Mouse (Mus musculus) lung, postnatal 25 days (tissue): Measurements from ENCODE around the gene Ptpn13.

ENCODE experiments used
- DNase-seq: peaks from one replicate; pipeline ENCODE4 v3.0.0; 2022; ENCODE audit warnings: low spot score

Ptpn13 gene

DNA sequence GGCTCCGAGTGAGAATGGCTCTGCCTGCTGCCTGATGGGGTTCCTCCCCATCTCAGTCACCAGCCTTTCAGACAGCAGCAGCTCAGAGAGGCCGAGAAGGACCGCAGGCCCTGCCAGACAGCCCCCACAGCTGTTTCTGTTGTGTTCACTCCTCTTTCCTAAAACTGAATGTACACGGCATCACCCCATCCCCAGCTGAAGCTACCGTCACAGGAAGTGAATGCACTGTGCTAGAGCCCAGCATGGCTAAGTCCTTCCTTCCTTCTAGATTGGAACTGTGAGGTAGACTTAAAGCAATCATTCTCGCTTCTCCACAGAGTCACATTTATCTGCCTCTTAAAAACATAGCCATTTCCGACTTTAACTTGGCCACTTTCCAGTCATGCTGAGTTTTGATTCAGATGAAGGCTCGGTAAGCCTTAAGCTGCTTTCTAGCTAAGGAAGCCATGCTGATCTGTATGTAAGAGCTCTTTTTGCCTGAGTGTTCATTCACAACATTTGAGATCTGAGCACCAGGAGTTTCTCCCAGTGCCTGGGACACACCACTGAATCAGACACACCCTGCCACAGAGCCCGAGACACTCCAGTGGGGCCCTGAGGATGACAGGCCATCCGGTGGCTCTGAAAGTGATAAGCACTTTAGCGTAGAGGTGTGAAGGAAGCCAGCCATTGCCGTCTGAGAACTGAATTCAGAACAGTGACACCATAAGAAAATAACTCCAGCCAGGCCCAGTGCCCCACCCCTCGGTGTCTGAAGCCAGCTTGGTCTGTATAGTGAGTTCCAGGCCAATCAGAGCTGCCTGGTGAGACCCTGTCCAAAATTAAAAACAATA lies 170.6 kb downstream of the Ptpn13 start:
- DNase-seq, result no peak

DNA sequence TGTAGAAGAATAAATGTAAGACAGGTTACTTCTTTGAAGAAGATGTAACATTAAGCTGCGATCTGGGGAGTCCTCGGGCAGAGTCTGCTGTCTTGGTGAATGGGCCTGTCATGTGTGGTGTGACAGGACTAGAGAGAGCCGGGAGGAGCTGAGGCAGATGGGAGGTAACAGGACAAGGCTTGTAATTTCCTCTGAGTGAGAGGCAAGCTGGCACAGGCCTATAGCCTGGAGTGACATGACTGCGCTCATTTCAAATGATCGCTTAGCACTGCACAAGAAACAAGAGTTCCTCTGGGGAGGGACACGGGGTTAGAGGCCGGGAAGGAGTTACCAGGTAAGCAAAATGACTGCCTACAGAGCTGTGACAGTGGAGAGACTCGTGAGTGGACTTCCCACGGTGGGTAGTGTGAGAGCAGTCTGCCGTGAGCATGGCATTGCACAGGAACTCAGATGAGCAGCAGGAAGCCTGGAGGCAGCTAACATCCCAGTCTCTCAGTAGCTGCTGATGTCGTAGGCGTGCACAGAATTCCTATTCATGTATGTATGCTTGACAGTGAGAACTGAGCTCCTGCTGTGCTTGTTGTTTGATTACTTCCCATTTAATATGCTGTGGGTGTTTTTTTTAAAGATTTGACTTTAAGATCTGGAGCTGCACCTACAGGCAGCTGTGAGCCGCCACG lies 171.6 kb downstream of the Ptpn13 start:
- no peak for DNase-seq

DNA sequence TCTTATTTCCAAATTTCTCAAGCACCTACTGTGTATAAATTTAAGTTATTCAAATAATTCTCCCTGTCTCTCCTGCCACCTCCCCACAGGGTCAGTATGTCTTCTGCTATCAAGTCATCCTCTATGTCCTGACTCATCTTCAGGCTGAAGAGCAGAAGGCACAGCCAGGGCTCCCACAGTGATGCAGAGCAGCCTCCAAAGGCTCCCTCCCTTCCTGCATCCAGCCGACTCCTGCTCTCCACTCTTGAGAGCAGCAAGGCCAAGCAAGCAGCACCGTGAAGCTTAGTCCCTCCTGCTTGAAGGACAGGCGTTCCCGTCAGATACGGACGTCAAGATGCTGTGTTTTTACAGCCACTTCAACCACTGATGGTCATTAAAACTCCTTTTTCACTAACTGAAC lies 172.6 kb downstream of the Ptpn13 start:
- no peak for DNase-seq

DNA sequence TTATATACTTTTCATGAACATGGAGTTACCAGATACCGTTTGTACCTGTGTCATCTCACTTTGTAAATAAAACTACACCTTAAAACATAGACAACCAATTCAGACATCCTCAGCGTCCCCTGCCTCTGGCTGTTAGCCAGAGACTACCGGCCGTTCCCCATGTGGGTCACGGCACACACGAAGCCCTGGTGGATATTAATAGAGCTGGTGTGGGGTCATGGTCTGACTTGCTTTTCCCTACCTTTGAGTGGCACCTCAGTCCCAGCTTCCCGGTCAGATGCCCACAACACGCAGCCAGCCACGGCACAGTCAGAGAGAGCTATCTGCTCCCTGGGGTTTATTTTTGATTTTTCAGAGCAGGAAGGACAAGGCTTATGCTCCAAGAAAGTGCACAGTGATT lies 173.3 kb downstream of the Ptpn13 start:
- DNase-seq, result no peak

DNA sequence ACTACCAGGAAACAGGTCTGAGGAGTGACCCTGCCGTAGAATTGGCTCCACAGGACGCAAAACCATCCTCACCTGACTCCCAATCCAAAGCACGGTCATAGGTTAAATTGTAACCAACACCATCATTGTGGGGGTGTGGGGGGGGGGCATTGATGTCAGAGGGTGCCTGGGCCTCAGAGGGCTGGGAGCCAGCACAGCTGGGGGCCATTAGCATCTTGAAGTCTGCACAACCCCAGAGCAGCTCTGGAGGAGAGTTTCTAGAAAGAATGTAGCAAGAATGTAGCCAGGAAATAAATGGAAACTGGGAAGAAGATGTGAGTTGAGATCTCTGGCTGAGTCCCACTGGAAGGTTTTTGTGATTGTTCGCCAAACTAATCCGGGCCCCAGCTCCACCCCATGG lies 173.9 kb downstream of the Ptpn13 start:
- no peak for DNase-seq

DNA sequence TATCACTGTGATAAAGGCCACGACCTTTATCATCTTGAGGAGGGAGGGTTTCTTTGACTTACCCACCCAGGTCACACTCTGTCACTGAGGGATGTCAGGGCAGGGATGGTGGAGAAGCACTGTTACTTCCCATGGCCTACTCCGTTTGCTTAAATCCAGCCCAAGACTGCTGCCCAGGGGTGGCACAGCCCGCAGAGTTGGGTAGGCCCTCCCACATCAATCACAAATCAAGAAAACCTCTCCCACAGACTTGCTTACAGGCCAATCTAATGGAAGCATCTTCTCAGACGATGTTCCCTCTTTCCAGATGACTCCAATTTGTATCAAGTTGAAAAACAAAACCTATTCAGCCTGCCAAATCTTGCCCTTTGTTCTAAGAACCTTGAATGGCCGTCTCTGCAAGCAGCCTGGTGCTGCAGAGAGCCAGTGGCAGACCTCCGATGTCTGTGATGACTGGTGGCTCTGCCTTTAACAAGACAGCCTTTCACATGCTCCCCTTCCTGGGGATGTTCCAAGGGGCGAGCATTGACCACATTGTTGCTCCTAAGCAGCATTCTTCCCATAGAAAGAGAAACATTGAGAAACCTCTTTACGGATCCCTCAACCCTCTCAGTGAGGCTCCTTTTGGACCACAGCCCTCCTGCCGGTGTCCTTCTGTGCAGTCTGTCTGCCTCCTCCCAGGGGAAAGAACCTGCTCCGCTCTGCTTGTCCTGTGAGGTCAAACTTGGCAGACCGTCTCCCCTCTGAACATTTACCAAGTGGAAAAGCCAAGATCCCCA lies 178.3 kb downstream of the Ptpn13 start:
- no peak for DNase-seq

DNA sequence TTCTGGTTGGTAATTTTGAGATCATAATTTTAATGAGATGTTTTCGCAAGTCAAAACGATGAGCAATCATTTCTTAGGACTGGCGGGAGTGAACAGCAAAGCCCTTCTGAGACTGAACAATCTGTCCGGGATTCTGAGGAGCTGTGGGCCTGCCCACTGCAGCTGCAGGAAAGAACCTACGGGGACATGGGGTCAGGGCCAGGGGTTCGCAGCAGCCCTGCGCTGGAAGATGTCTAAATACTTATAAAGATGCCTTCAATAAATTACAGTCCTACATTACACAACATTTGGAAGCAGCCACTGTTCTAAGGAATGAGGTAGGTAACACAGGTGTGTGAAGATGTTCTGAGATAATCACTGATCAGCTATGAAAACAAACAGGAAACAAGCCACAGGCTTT lies 180.7 kb downstream of the Ptpn13 start:
- DNase-seq, result no peak

DNA sequence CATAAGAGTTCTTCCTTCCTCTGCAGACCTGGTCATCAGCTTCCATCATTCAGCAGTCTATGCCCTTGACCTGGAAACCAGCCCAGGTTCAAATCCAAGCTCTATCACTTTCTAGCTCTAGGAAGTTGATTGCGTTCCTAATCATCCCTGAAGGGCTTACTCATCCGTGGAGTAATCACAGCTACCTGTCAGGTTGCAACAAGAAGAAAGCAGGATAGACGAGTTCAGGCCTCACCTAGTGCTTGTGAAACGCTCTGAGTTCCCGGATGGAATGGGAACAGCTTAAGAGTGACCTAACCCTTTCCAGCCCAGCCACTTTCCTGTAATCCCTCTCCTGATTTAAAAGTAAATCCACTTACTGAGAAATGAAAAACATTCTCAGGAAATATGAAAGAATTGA lies 185.2 kb downstream of the Ptpn13 start:
- no peak for DNase-seq

DNA sequence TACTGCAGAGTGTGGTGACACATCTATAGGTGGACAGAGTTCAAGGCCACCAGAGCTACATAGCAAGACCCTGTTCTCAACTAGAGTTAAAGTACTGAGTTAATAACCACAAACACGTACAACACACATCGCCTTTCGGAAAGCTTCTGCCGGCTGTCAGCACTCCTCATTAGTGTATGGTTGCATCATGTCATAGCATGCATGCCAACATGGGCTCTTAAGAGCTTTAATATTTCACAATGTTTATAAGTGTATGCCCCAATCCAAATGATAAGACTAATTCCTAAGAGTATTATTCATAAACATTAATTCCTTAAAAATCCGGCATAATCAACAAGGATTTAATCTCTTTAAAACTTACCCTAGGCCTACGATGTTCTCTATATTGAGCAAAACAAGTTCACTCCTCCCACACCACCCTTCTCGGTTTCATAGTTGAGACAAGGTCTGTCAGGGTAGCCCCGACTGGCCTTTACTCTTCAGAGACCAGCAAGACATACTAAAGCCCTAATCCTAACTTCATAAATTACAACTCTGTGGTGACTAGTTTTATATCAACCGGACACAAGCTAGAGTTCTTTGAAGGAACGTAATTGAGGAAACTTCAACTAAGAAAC lies 186.0 kb downstream of the Ptpn13 start:
- DNase-seq, result peak; percentile 62

DNA sequence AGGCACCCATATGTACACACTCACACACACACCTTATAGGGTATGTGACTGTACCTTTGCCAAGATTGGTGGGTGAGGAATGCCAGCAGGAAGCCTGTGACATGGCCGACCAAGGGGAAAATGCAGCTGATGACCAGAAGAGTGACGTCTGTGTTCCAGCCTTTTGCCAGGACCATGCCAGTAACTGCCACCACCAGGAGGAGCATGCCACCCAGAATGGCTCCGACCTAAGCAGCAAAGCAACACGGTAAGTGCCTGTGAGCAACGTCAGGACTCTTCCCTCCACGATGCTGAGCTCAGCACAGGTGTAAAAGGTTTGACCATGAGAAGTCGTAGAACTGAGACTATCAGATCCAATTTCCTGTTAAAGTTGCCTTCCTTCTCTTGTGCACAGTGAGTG lies 187.3 kb downstream of the Ptpn13 start:
- DNase-seq, result no peak

DNA sequence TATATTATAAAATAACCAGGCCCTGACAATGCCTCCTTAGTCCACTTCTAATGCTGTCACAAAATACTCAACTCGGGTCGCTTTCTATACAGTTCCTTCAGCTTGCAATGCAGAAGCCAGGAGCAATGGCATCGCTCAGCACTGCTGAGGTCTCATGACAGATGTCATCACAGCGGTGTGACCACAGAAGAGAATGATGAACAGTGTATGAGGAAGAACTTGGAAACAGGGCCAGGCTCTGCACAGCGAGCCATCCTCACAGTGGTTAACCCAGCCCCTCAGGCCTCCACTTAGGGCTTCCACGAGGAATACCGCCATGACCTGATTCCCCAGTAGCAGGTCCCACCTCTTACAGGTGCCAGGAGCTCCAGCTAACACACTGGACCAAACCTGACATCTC lies 189.4 kb downstream of the Ptpn13 start:
- no peak for DNase-seq

DNA sequence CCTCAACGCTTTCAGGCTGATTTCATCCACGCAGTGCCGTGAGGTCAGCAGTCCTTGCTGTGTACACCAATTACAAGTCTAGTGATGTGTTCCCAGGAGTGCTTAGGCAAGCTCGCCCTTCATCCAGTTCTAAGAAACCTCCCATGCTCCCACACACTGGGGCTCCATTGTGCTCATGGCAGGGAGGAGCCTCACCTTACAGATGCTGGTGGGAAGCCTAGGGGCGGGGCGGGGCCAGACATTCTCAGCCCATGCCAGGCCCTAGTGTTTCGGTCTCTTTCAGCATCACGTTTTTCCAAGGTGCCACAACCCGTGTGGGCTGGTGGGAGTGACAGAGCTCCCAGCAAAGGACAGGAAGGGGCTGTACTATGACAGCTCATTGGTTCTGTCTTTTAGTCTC lies 192.2 kb downstream of the Ptpn13 start:
- no peak for DNase-seq

DNA sequence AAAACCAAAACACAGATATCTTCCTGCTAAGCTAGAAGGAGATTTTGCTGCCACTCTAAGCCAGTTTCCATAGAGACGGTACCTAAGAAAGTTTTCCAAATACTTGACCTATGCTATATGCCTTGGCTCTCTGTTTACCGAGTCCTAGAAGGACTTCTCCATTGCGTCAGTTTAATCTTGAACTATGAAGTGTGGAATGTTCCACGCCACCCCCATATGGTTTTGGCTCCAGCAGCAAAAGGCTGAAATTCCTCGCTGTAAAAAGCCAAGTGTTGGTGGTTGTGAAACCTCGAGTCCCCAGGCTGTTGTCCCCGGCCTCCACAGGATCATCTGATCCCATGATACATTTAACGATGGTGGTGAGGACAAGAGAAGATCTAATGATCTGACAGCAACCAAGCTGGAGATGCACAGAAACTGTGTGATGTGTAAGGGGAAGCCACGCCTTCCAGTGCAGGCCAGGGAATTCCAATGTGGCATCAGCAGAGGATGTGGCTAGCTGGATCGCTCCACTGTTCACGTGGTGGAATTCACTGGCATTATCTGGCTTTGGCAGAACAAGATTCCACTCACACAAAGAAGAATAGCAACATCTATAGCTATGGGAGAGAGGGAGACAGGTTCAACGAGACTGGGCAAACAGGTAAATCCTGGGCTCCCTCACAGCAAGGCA lies 195.4 kb downstream of the Ptpn13 start:
- peak; percentile 93 for DNase-seq

DNA sequence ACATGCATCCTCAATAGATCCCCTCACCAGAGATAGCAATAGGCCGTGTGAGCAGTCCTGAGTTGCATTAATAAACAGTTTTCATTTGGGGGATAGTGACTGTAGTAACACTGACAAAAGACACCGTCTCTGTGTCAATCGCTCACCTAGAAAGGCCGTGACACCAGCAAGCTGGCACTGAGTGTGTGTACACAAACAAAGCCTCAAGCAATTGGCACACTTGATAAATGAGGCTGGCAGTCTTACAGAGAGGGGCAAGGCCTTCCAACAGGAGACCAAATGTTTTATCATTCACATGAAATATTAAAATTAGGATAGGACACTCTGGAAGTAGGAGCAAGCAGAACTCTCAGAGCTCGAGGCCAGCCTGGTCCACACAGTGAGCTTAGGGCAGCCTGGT lies 197.3 kb downstream of the Ptpn13 start:
- peak; percentile 37 for DNase-seq

DNA sequence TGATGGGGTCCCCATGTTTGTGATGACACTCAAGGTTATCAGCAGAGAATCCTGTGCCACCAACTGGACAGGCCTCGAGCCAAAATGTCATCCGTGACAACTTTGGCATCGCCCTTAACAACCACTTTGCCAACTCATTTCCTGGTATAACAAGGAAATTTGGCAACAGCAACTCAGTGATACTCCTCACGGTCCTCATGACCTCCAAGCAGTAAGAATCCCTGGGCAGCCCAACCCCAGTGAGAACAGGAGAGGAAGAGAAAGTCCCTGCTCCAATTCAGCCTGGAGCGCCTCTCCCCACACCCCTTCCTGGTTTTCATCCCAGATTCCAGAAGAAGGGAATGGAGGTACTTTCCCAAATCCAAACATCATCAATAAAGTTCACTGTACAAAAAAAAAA lies 199.8 kb downstream of the Ptpn13 start:
- DNase-seq, result no peak

DNA sequence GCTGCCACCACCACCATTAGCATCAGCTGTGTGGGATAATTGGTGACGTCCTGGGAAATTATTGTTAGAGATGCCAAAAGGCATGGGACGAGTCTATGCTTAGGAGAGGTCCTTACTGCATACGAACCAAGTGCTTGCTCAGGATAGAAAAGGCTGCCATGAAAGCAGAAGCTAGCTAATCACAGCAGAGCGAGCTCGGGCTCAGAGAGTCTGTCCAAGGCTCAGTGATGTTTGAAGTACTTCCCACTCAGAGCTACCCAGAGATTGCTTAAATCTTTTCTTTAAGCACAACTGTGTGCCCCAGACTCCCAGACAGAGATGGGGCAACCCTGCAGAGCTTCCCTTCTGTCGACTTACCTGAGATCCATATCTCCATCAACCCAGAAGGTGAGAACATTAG lies 203.5 kb downstream of the Ptpn13 start:
- DNase-seq, result no peak

DNA sequence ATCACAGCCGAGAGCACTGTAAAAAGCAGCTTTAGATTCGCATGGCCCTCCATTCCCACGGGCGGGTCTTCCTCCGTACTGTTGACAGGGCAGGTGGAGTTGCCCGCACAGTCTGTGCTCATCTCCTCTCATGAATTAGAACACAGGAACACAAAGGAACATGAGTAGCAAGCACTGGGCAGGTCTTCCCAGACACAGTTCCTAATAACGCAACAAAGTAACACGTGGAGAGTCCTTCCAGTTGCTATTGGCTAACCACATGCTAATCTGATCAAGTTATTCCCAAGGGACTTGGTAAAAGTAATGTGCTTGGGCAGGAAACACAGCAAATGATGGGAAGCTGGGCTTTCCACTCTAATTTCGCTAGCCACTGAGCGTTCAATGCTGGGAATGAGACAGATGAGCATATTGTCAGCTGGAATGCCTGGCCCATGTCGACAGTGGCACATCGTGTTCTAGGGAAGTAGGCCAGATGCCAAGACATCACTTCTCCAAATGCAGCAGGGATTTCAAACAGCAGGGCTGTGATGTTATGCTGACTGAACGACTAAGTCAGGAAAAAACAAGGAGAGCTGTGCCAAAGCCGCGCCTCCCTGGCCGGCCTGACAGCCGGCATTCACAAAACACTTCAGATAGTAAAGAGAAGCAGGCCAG lies 204.2 kb downstream of the Ptpn13 start, which contains the start of gene Slc10a6:
Gene Slc10a6 (minus strand): TSS at position 293 of the 654 bp plus-strand sequence.
- peak; percentile 93 for DNase-seq

DNA sequence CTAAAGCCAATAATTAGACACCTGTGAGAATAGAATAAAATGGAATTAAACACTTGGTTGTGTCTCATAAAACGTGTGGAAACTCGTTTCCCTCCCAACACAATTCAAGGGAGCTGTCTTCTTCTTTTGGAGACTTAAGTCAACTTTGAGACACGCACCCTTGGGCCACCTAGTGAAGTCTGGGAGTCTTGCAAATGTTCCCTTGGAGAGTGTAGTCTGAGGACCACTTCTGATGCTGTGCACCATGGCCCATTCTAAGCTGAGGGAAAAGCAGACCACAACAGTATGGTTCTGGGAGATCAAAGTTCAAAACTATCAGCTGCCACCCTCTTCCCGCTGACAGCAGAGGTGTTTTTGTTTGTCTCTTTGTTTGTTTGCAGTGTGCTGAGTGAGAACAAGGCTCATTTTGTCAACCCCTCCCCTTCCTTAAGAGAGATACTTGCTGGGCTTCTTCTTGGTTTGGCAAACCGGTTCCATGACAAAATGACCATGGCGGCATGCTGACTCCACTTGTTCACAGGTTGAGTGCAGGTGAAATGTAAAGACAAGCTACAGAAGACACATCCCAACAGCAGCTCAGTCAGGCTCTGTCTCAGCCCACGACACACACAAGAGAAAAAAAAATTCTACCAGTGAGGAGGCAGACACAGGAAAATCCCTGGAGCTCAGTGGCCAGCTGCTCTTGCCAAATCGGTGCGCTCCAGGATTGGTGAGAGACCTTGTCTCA lies 205.0 kb downstream of the Ptpn13 start:
- DNase-seq, result no peak

DNA sequence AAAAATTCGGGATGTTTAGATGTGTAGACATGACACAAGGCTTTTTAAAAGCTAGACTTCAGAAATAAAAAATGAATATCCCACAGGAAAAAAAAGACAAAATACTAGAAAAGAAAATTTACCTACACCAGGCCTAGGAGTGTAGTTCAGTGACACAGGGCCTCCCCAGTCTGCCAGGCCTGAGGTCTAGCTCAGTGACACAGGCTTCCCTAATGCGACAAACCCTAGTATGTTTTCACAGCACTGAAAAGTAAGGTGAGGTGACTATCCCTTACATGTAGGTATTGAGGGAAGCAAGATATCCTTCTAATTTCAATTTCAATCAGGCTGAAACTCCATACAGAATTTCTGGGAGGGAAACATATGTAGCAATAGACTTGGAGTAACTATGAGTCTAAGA lies 212.2 kb downstream of the Ptpn13 start:
- no peak for DNase-seq

DNA sequence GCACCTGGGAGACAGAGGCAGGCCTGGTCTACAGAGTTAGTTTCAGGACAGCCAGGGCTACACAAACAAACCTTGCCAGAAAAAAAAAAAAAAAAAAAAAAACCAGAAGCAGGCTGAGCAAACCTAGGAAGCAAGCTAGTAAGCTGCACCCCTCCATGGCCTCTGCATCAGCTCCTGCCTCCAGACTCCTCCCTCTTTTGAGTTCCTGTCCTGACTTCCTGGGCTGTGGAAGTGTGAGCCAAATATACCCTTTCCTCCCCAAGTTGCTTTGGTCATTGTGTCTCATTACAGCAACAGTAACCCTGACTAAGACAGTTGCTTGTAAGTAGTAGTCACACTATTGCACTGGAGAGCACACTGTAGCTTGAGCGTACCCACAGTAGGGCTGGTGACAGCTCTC lies 219.2 kb downstream of the Ptpn13 start:
- DNase-seq, result no peak

DNA sequence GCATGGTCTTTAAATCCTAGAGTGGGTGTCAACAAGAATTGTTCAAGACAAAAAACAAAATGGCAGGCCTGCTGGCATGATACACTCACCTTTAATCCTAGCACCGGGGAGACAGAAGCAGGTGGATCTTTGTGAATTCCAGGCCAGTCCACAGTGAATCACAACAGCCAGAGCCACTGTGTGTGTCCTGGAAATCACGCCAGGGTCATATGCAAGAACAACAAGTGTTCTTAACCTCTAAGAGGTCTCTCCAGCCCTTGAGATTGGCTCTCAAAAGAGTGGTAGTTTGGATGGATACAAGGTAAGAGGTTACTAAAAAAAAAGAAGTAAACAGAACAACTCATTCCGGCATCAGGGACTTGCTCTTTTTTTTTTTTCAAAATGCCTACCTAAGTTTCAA lies 222.3 kb downstream of the Ptpn13 start:
- DNase-seq, result peak; percentile 67
